11 mouse cellular contexts compared by ENCODE assay signal in genomic region chr5:100249757-100250156, GRCm38 (mm10).
DNase-seq lines count a peak whose midpoint lies in the region; ATAC-seq and TF ChIP-seq lines count a peak whose summit lies in the region.
"Had no signal": no experiment of that assay in that cellular context is flagged by ENCODE, and none has a peak within 500 bp of the region (broad histone marks: within the 10 kb centered on the region; RNA-seq: fewer than 3 reads in every experiment).

No protein-coding gene starts in this region.

- intact Hi-C loops in heart, postnatal 25 days (cut with DNase I) = no loop called here

- no peaks in the 10 kb centered on the region for H3K36me3 ChIP-seq in liver, embryonic 14.5 days (replicated peaks; ENCODE audit: control insufficient read depth, insufficient read depth, low read depth)
- no peaks in the 10 kb centered on the region for H3K36me3 ChIP-seq in midbrain, embryonic 13.5 days
- no peaks in the 10 kb centered on the region for H3K36me3 ChIP-seq in midbrain, embryonic 14.5 days (ENCODE audit: control insufficient read depth, insufficient read depth, low read length)
- H3K36me3 ChIP-seq: embryonic facial prominence, embryonic 12.5 days; heart, embryonic 13.5 days; midbrain, embryonic 15.5 days had no signal

- no peaks in the 10 kb centered on the region for H3K9me3 ChIP-seq in liver, embryonic 14.5 days (ENCODE audit: control insufficient read depth, low read length)
- no peaks in the 10 kb centered on the region for H3K9me3 ChIP-seq in midbrain, embryonic 13.5 days
- H3K9me3 ChIP-seq in midbrain, embryonic 14.5 days (ENCODE audit: control insufficient read depth, low read length) = no peaks in the 10 kb centered on the region
- H3K9me3 ChIP-seq: embryonic facial prominence, embryonic 12.5 days; heart, embryonic 13.5 days; midbrain, embryonic 15.5 days had no signal

- H3K4me1 ChIP-seq in liver, embryonic 14.5 days (replicated peaks; ENCODE audit: control insufficient read depth in 2 of 2, insufficient read depth in 2 of 2, low read length in 1 of 2) = no peaks in the 10 kb centered on the region
- H3K4me1 ChIP-seq in midbrain, embryonic 13.5 days (replicated peaks) = no peaks in the 10 kb centered on the region
- no peaks in the 10 kb centered on the region for H3K4me1 ChIP-seq in midbrain, embryonic 14.5 days (ENCODE audit: control insufficient read depth, insufficient read depth, low read length)
- H3K4me1 ChIP-seq: midbrain, embryonic 15.5 days had no signal

- H3K4me3 ChIP-seq in liver, embryonic 14.5 days (ENCODE audit: insufficient read depth in 1 of 2, low read depth in 2 of 2, low read length in 2 of 2) = no peak overlapping the region
- no peak overlapping the region for H3K4me3 ChIP-seq in midbrain, embryonic 13.5 days (replicated peaks)
- H3K4me3 ChIP-seq in midbrain, embryonic 14.5 days (replicated peaks; ENCODE audit: low read depth, low read length) = no peak overlapping the region
- H3K4me3 ChIP-seq: embryonic facial prominence, embryonic 12.5 days; heart, embryonic 13.5 days; midbrain, embryonic 15.5 days had no signal

- DNase-seq in heart, adult 18-20 months = peak; percentile 8 to 48
- no peak for DNase-seq in heart, postnatal 25 days (ENCODE audit: low spot score)
- peak; percentile 29 for DNase-seq in urinary bladder, postnatal 14 days (ENCODE audit: low spot score)
- DNase-seq in urinary bladder, postnatal 4 days (ENCODE audit: low spot score in 2 of 2) = no peak
- DNase-seq in liver, embryonic 14.5 days (ENCODE audit: low read depth in 3 of 3, low spot score in 3 of 3) = peak in 1 of 3 experiments; percentile 3
- peak; percentile 59 for DNase-seq in thymus, postnatal 4 days
- no peak for DNase-seq in midbrain, embryonic 14.5 days

- TF ChIP-seq EP300 in liver, embryonic 14.5 days (IDR thresholded peaks at IDR 0.05; ENCODE audit: low read depth) = no peak

- ATAC-seq in liver, embryonic 14.5 days (ENCODE audit: insufficient read depth) = no peak
- ATAC-seq in midbrain, embryonic 13.5 days = no peak
- ATAC-seq in midbrain, embryonic 14.5 days (ENCODE audit: low FRiP score, low TSS enrichment) = no peak
- ATAC-seq: midbrain, embryonic 15.5 days had no signal

- 28% methylated on average over 3 of the region's 3 CpGs for WGBS in liver, embryonic 14.5 days (ENCODE audit: insufficient replicate concordance)
- WGBS in midbrain, embryonic 13.5 days = 66% methylated on average over 3 of the region's 3 CpGs
- WGBS in midbrain, embryonic 14.5 days = 60% methylated on average over 3 of the region's 3 CpGs

- peak; percentile 67 for TF ChIP-seq CTCF in liver, embryonic 14.5 days (IDR thresholded peaks at IDR 0.05; ENCODE audit: low read depth)

- no peak overlapping the region for H3K4me2 ChIP-seq in liver, embryonic 14.5 days (ENCODE audit: low read depth)
- no peak overlapping the region for H3K4me2 ChIP-seq in midbrain, embryonic 13.5 days (replicated peaks)
- no peak overlapping the region for H3K4me2 ChIP-seq in midbrain, embryonic 14.5 days (ENCODE audit: low read length)
- H3K4me2 ChIP-seq: embryonic facial prominence, embryonic 12.5 days; heart, embryonic 13.5 days; midbrain, embryonic 15.5 days had no signal

- H3K27me3 ChIP-seq in liver, embryonic 14.5 days (ENCODE audit: control insufficient read depth, insufficient read depth, low read length) = no peaks in the 10 kb centered on the region
- H3K27me3 ChIP-seq in midbrain, embryonic 13.5 days = no peaks in the 10 kb centered on the region
- H3K27me3 ChIP-seq in midbrain, embryonic 14.5 days (ENCODE audit: control insufficient read depth, insufficient read depth, low read length) = no peaks in the 10 kb centered on the region
- H3K27me3 ChIP-seq: embryonic facial prominence, embryonic 12.5 days; midbrain, embryonic 15.5 days had no signal

- H3K9ac ChIP-seq in liver, embryonic 14.5 days (replicated peaks) = no peak overlapping the region
- H3K9ac ChIP-seq in midbrain, embryonic 13.5 days (replicated peaks) = no peak overlapping the region
- H3K9ac ChIP-seq in midbrain, embryonic 14.5 days (replicated peaks; ENCODE audit: low read length) = no peak overlapping the region
- H3K9ac ChIP-seq: embryonic facial prominence, embryonic 12.5 days; heart, embryonic 13.5 days; midbrain, embryonic 15.5 days had no signal

- no peak overlapping the region for H3K27ac ChIP-seq in liver, embryonic 14.5 days
- H3K27ac ChIP-seq in midbrain, embryonic 13.5 days = no peak overlapping the region
- H3K27ac ChIP-seq in midbrain, embryonic 14.5 days (replicated peaks; ENCODE audit: low read depth, low read length) = no peak overlapping the region
- H3K27ac ChIP-seq: embryonic facial prominence, embryonic 12.5 days; heart, embryonic 13.5 days; midbrain, embryonic 15.5 days had no signal

Comparison
In these comparisons a context has a peak if more than half of its experiments do, and no peak if none do; other contexts are left out.
1. DNase-seq: peak in heart, adult 18-20 months (2 of 2), urinary bladder, postnatal 14 days (single experiment) and thymus, postnatal 4 days (single experiment); none in heart, postnatal 25 days (single experiment), urinary bladder, postnatal 4 days (0 of 2) and midbrain, embryonic 14.5 days (single experiment).